Mouse (Mus musculus) kidney, adult 9 months (tissue): ENCODE measurements at regions not wholly inside any gene's neighbourhood (a gene's known extent, or its start where the extent isn't known, plus 50 kb on each side); places are given as distances from the start of the nearest gene placed in this dataset.

Experiments used
- DNase-seq: peaks from one replicate; pipeline ENCODE4 v3.0.0; 2022

DNA sequence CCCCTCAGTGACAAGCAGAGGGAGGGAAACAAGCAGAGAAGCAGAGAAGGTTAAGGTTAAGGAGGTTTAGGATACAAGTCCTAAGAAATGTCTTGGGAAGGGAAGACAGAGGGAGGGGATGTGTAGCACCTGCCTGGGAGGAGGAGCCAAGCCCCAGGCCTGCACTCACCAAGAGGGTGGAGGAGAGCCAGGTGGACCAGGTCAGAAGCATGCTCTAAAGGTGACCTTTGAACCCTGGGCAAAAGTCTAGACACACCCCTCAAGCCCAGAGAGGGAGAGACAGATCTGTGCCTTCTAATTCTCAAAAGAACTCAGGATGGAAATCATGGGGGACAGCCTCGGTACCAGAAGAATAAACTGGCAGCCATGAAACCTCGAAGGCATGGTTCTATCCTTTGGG lies 54.4 kb upstream of the Calm2 start:
- DNase-seq = peak; percentile 68

DNA sequence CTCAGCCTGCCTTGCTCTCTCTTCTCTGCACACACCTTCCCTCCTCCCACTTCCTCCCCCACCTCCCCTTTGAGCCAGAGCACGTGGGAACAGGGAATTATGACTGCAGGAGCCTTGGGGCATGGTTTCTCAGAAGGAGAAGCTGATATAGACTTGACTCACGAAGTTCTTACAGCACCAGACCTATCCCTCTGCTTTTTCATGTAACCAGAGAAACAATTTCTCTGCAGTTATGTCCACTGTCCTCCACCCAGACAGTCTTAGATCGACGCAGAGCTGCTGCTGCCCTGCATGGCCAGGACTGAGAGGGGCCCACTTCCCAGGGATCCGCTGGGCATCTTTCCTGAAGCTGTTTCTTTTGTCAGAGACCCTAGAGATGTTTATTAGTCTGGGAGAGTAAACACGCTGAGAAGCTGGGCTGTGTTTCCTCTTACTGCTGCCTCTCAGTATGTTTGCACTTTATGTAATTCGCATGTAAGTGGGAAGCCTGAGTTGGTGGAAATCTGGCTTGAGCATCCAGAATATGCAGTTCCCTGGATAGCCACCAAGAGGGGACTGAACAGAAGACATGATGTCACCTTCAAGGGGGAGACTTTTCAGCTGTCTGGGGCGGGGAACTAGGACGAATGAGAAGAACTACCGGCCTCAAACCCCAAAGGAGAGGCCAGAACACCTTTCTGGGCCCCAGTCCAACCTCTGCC lies 55.1 kb upstream of the Calm2 start:
- no peak for DNase-seq

- DNase-seq = no peak
Measured at GRCm38 (mm10) chr17:87502388-87503369, 55.9 kb upstream of the Calm2 start.

GRCm38 (mm10) chr17:87503491-87503890 lies 56.8 kb upstream of the Calm2 start:
- DNase-seq = no peak

DNA sequence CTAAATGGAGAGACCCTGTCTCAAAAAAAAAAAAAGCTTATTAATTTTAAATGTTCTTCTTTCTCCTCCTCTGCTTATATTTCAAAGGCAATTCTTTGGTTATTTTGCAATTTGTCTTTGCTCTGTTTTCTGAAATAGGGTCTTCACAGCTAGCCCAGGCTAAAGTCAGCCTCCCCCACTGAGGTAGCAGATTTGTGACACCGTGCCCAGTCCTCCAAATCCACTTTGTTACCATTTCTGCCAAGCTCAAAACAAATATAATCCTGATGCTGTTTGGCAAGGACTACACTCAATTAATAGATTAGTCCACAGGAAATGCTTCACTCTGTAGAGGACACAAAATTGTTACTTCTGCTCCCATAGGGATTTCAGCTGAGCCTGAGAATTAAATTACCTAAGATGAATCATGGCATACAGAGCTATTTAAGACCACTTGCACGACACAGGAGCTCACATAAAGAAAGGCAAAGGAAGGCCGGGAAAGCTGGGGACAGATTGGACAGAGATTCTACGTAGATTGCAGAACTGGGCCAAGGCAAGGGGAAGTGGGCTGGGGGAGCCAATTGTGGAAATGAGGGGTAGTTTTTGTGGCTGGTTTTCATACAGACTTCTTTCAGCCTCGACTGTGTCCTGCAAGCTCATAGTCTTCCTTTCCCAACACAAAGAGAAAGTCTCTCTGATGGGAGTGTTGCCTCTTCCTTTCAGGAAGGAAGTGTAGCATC lies 58.4 kb upstream of the Calm2 start:
- no peak for DNase-seq

GRCm38 (mm10) chr17:87507848-87508247 lies 61.1 kb upstream of the Calm2 start:
- DNase-seq = no peak

DNA sequence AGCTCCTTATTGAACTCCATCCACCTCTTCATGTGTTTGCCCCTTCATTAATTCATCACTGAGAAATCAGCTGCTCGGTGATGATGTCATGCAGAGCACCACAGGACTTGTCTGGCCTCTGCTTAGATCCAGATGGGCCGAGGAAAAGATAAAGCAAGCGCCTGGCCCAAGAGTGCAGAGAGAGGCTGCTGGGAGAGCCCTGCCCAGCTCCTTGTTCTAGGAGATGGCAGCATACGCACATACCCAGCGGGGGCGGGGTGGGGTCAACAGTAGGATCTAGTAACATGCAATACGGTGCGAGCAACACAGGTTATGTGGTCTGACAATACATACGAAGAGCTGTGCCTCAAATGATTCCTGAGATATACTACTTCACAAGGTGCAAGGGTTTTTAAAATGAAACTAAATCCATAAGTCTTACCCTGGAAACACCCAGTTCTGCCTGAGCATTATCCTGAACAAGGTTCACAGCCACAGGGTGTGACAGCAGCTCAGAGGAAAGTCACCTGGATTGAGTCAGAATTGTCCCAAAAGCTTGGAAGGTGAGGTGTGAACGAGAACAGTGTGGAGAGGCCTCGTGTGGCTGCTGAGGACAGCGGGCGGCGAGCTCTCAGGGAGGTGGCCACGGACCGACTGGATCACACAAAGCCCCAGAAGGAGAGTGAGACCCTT lies 62.0 kb upstream of the Calm2 start:
- DNase-seq = no peak

GRCm38 (mm10) chr17:87512000-87512611 lies 65.4 kb upstream of the Calm2 start:
- no peak for DNase-seq

GRCm38 (mm10) chr17:87513822-87514221 lies 67.1 kb upstream of the Calm2 start:
- DNase-seq = no peak

DNA sequence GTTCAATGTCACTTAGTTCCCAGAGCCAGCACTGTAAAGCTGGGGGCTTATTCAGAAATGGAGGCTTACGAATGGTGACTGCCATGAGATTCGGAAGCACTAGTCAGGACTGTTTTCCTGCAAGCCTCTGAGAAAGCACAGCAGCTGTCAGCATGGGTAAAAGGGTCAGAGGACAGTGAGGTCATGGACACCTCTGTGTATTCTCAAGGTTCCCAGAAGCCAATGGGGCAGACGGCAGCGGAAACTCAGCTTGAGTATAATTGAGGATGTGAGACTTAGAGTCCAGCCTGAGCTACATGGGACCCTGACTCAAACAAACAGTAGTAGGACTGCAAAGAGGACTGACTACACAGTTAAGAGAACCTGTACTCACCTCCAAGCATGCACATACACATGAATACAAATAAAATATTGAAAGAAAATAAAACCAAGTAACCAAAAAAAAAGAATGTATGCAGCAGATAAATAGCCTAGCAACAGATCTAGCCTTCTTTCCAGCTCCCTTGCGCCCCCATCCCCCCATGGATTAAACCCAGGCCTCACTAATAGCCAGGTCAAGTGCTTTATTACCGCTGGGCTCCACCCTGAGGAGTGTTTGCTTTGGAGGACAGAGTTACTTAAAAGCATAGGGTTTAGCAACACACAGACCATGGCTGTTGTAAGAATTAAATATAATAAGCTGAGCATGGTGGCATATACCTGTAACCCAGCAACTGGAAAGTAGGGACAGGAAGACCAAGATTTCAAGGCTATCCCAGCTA lies 67.8 kb upstream of the Calm2 start:
- DNase-seq = no peak

GRCm38 (mm10) chr17:87517258-87517657 lies 70.5 kb upstream of the Calm2 start:
- no peak for DNase-seq

DNA sequence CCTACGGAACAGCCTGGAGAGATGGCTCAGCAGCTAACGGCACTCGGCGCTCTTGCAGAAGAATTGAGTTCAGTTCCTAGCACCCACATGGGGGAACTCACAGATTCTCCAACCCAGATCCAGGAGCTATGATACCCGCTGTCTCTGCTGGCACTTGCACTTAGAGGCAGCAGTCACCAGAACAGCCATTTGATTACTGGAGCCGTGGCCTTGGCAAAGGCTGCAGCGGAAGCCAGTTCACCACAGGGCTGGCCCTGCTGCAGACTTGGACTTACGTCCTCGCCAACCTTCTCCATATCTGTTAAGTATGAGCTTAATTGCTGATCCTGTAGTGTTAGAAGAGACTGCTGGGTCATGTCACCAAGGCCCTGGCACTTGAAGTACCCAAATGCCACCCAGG lies 72.7 kb upstream of the Calm2 start:
- no peak for DNase-seq

DNA sequence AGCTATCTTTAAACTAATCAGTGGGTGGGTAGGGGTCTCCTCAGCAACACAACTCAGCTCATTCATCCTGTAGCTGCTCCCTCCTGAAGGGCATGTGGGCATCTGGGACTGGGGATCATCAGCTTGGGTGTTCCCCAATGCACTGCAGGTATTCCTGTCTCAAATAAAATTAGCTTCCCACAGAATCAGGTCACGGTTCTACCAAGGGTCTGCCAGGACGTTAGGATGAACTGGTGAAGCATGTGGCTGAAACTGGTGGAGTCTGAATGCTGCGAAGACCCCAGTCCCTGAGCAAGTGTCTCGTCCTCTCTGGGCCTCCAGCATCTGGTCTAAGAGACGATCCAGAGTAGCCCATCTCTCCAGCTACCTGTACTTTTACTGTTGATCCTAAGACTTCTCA lies 74.1 kb upstream of the Calm2 start:
- DNase-seq = no peak

- DNase-seq = no peak
Measured at GRCm38 (mm10) chr17:87521622-87522151, 75.0 kb upstream of the Calm2 start.

DNA sequence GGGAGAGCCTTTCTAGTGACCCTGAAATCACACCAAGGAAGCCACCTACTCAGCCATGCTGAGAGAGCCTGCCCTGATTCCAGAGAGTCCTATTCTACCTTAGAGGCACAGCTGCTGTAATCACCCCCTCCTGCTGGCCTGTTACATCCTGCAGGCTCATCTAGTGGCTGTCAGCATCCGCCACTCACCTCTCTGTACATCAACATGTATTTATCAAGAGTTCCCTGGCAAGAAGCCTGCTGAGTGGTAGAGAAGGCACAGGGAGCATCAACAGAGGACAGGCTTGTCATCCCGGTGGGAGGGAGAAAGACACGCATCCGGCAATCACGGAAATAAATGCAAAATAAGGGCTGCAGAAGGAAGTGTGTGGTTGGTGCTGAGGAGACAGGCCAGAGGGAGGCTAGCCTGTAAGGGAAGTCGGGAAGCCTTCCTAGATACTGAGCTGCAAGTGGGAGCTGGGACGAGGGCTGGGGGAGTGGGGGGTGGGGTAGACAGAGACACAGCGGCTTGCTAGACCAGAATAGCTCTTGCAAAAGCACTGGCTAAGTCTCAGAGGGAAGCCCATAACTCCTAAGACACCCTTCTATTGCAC lies 75.9 kb upstream of the Calm2 start:
- no peak for DNase-seq

DNA sequence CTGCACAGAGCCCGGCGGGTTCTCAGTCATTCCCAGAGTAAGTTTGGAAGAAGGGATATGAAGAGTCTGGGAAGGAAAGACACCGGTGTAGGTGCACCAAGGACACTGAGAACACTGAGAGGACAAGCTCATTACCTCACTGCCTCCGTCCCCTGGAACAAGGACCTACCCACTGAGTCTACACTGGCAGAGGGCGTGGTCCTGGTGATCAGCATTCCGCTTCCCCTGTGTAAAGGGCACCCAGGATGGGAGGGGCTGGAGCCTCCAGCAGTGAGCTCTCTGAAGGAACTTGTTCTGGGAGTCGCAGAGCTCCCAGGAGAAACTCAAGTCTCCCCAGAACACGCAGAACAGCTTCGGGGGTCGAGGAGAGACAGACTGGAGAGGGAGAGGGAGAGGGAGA lies 76.9 kb upstream of the Calm2 start:
- DNase-seq = no peak

DNA sequence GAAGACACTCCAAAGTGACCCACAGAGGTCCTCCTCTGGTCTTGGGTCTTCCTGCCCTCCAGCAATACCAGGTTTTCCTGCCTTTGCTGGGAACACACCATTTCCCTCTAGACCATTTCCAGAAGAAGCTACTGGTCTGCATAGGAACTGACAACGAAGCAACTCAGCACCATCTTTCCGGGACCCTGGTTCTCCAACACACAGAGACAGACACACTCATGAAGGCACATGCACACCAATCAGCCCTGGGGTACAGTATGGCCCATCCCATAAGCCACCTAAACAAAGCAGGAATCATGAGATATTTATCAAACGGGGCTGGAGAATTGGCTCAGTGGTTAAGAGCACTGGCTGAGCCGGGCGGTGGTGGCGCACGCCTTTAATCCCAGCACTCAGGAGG lies 80.4 kb upstream of the Calm2 start:
- DNase-seq = no peak

DNA sequence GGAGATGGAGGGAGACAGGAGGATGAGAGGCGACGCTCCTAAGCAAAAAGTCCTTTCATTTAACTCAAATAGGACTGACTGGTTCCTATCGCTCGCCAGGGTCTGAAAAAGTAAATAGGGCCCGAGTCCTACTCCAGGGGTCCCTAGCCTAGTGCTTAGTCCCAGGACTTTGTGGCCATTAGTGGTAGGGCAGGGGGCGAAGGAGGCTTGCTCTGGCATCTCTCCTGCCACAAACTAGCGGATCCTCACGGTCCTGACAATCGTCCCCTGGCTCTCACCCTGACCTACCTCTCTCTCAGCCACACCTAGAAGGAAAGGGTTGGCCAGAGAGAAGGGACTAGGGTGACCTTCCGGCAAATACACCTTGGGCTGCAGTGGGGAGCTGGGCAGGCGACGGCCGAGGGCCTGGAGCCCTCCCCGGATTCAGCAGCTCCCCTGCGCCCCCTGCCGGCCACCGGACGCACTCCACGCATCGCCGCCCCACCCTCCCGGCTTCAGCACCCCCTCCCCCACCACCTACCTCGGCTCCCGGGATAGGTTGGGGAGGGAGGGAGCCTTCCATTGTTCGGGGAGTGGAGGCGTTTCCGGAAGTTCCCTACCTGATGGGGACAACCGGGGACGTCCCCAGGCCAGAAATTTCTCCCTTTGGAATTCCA lies 83.6 kb upstream of the Calm2 start:
- peak; percentile 81 for DNase-seq

GRCm38 (mm10) chr17:87530818-87531410 lies 84.2 kb upstream of the Calm2 start:
- DNase-seq = peak; percentile 11
